Mouse (Mus musculus) heart, embryonic 14.5 days (tissue): ENCODE data around the gene Sh3rf3. TPM values are rescaled to one million over a fixed set of nuclear protein-coding genes. Genes with fewer than 3 reads are reported as not detected.
"Not testable (repeated sequence)": the region's sequence is repeated elsewhere in the genome, so short reads cannot be mapped to it uniquely, and the experiment has no call there.

Experiments
- ATAC-seq: fragments of 200-750 bp; cut with Nextera tagmentation; 2 replicates; pipeline ENCODE4 v1.8.0; 2017; ENCODE audit warnings: low read depth, moderate TSS enrichment; ENCODE audit not compliant: insufficient number of reproducible peaks, insufficient read depth, low FRiP score
- H3K27ac ChIP-seq, 2 experiments: fragments of 200-500 bp in 1 of 2; fragments of 300-500 bp in 1 of 2; sonication (generic) in 1 of 2; replicated peaks in 1 of 2; 2 replicates each; pipeline ENCODE4 v1.5.1; 2012 to 2014; ENCODE audit warnings: low read depth in 2 of 2, low read length in 2 of 2, control low read depth in 1 of 2, mild to moderate bottlenecking in 1 of 2, mixed read lengths in 1 of 2; ENCODE audit not compliant: control insufficient read depth in 1 of 2, insufficient read depth in 1 of 2
- H3K27me3 ChIP-seq: fragments of 300-500 bp; sonication (generic); 2 replicates; pipeline ENCODE4 v1.6.1; 2014; ENCODE audit warnings: mild to moderate bottlenecking, low read length, control low read depth; ENCODE audit not compliant: control insufficient read depth, insufficient read depth
- H3K36me3 ChIP-seq: fragments of 300-500 bp; sonication (generic); 2 replicates; pipeline ENCODE4 v1.6.1; 2014; ENCODE audit warnings: mild to moderate bottlenecking, control low read depth, low read length, mixed read lengths; ENCODE audit not compliant: control insufficient read depth, insufficient read depth
- H3K4me1 ChIP-seq, 2 experiments: fragments of 200-500 bp in 1 of 2; fragments of 300-500 bp in 1 of 2; sonication (generic) in 1 of 2; 2 replicates each; pipeline ENCODE4 v1.6.1; 2012 to 2014; ENCODE audit warnings: low read length in 2 of 2, control low read depth in 1 of 2, mixed read lengths in 1 of 2; ENCODE audit not compliant: control insufficient read depth in 2 of 2, insufficient read depth in 2 of 2
- H3K4me2 ChIP-seq: fragments of 300-500 bp; sonication (generic); 2 replicates; pipeline ENCODE4 v1.6.1; 2014; ENCODE audit warnings: mild to moderate bottlenecking, low read length
- H3K4me3 ChIP-seq, 2 experiments: fragments of 200-500 bp in 1 of 2; fragments of 300-500 bp in 1 of 2; sonication (generic) in 1 of 2; 2 replicates each; pipeline ENCODE4 v1.5.1; 2012 to 2014; ENCODE audit warnings: low read length in 2 of 2, mild to moderate bottlenecking in 2 of 2, control low read depth in 1 of 2, low read depth in 1 of 2, moderate library complexity in 1 of 2; ENCODE audit not compliant: control insufficient read depth in 1 of 2, insufficient read depth in 1 of 2
- H3K9ac ChIP-seq: fragments of 300-500 bp; sonication (generic); 2 replicates; pipeline ENCODE4 v1.6.1; 2014; ENCODE audit warnings: mild to moderate bottlenecking, low read length
- H3K9me3 ChIP-seq: fragments of 300-500 bp; sonication (generic); 2 replicates; pipeline ENCODE4 v1.6.1; 2016; ENCODE audit warnings: low read length, control low read depth; ENCODE audit not compliant: control insufficient read depth
- WGBS: fragments of 180-500 bp; shearing (Covaris S2); extraction: QIAGEN DNeasy Blood & Tissue Kit; methylation state at CpG from one replicate; pipeline ENCODE4 v1.1.7; 2014; 5-methylcytosine and 5-hydroxymethylcytosine counted together
- polyA plus RNA-seq: library from polyadenylated mRNA; unstranded; fragments of >200 nt; fragmentation: Nextera tagmentation; extraction: Ambion mirVana; gene quantifications from 2 replicates; pipeline ENCODE4 v1.2.1, GENCODE M21; 2014

Sh3rf3 gene
- polyA plus RNA-seq, 1 experiment from 2014 or later, result 0.65 TPM

DNA sequence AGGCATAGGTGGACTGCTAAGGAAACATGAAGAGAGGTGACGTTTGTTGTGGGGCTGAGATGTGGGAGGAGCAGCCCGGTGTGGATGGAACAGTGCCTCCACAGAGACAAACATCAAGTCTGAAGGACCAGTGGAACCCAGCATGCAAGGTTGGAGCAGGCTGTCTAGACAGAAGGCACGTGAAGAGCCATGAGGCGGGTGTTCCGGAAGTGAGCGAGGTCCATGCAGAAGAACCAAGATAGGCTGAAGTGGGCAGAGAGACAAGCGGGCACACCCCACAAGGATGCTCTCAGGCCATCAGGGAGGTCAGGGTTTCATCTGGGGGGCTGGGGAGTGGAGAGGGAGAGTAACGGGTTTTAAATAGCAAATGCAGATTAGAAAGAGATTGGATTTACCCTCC is 278.4 kb downstream of the Sh3rf3 start:
- no peaks in the 10 kb centered on the region for H3K9me3 ChIP-seq
- no peak for ATAC-seq
- no peak overlapping the region for H3K9ac ChIP-seq
- no peak overlapping the region for H3K27ac ChIP-seq
- H3K27me3 ChIP-seq, result no peaks in the 10 kb centered on the region; the same call in 1 of the 2 replicates
- 67% methylated on average over 8 of the region's 8 CpGs for WGBS
- H3K36me3 ChIP-seq, result no peaks in the 10 kb centered on the region
- H3K4me1 ChIP-seq, result peaks cover 0 to 9% of the 10 kb centered on the region in 2 experiments; a peak in 3 of 4 replicates
- H3K4me3 ChIP-seq, result no peak overlapping the region
- no peak overlapping the region for H3K4me2 ChIP-seq

DNA sequence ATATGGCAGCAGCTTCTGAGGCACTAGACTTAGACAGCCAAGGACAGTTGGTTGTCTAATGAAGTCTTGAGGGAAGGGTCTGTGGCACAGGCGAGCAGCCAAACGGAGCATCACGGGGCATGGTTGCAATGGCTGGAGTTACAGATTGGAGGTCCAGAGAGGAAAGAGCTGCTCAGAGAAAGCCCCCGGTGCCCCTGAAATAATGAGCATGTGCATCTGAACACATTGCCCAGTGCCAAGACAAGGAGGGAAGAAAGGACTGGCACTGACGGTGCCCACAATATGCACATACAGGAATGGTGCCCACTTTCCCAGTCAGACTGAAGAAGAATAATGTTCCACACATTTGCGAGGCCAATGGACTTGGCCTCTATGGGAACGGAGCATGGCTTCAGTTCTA is 278.8 kb downstream of the Sh3rf3 start:
- Histone ChIP-seq H3K27ac (no peak overlapping the region), H3K4me3 (no peak overlapping the region), H3K27me3 (no peaks in the 10 kb centered on the region; the same call in 1 of the 2 replicates), H3K36me3 (no peaks in the 10 kb centered on the region), H3K4me1 (peaks cover 0 to 9% of the 10 kb centered on the region in 2 experiments; a peak in 3 of 4 replicates), H3K9me3 (no peaks in the 10 kb centered on the region), H3K9ac (no peak overlapping the region), H3K4me2 (no peak overlapping the region)
- ATAC-seq, result no peak
- 84% methylated on average over 7 of the region's 7 CpGs for WGBS

DNA sequence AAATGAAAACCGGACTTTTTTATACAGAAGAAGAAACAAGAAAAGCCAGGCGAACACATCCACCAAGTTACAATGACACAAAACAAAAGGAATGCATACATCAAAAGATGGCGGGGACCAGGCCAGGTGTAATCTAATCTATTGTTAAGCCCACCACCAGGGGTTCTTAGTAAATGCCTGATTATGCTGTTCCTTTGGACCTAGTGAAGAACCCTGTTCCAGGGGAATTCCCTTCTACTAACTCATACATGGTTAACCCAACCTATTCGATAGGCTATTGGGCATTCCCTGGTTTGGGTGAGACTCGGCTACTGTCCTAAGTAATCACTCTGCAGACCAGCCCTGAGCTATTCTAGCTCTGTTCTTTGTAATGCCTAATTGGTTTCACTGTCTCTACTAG is 289.9 kb downstream of the Sh3rf3 start:
- not testable (repeated sequence) for H3K4me2 ChIP-seq, H3K36me3 ChIP-seq, H3K27ac ChIP-seq, ATAC-seq, H3K9me3 ChIP-seq, H3K4me1 ChIP-seq, H3K9ac ChIP-seq, H3K4me3 ChIP-seq, H3K27me3 ChIP-seq
- 75% methylated on average over 5 of the region's 5 CpGs for WGBS

DNA sequence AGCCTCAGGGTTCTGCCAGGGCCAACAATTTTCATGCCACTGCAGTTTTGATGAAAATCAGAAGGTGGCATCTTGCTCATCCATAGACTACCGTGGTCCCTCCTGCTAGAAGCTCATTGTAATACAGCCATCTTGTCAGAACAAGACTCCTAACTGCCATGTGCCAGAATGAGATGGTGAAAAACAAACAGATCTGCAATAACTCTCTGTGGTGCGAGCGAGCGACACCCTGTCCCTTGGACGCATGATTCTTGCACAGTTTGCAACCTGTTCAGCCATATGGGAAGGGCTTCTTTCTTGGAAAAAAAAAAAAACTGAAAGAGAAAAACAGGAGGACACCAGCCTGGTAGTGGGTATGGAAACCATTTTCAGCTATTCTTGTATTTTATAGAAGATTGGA is 291.5 kb downstream of the Sh3rf3 start:
- Histone ChIP-seq H3K9me3 (no peaks in the 10 kb centered on the region), H3K27ac (no peak overlapping the region), H3K4me2 (no peak overlapping the region), H3K36me3 (no peaks in the 10 kb centered on the region), H3K27me3 (no peaks in the 10 kb centered on the region), H3K4me3 (no peak overlapping the region), H3K4me1 (no peaks in the 10 kb centered on the region), H3K9ac (no peak overlapping the region)
- no peak for ATAC-seq
- WGBS, result 87% methylated on average over 5 of the region's 5 CpGs

DNA sequence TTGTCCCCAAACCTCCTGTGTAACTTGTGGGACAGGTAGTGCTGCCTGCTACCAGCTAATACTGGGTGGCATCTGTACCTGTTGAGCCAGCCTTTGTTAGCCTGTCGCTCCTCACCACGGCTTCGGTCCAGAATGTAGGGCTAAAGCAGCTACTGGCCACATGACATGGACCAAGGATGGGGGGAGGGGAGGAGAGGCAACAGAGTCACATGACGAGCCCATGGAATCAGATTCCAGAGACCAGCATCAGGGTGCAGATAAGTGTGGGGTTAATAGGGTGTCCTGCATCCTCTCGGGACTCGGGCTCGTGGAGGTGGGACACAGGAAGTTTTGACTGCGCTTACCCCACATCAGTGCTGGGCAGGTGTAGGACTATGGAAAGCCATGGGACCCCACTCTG is 292.7 kb downstream of the Sh3rf3 start:
- H3K4me2 ChIP-seq, result no peak overlapping the region

DNA sequence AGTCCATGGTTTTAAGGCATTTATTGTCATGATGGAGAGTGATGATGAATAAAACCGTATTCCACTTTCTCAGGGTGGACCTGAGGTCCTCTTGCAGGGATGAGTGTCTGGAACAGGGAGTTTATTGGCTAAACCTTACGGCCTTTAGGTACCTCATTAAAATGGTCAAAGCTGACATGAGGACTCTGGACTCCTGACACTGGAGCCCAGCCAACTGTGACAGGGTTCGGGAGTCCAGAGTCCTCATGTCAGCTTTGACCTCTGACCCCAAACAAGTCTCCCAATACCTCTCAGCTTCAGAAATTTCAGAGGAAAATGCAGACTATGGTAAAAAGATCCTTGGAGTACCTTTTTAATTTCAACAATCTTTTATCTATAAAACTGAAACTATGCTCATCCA is 293.5 kb downstream of the Sh3rf3 start:
- WGBS, result 81% methylated on average over 3 of the region's 3 CpGs
- Histone ChIP-seq H3K36me3 (no peaks in the 10 kb centered on the region), H3K9ac (no peak overlapping the region), H3K9me3 (no peaks in the 10 kb centered on the region), H3K4me2 (no peak overlapping the region), H3K27me3 (no peaks in the 10 kb centered on the region), H3K4me3 (no peak overlapping the region), H3K4me1 (no peaks in the 10 kb centered on the region), H3K27ac (no peak overlapping the region)
- ATAC-seq, result no peak

More for the DNA sequence above, 292.7 kb downstream of the Sh3rf3 start:
- peak; percentile 14; the same call in 1 of the 2 replicates for ATAC-seq
- WGBS, result 78% methylated on average over 8 of the region's 8 CpGs
- Histone ChIP-seq H3K9ac (no peak overlapping the region), H3K4me1 (no peaks in the 10 kb centered on the region), H3K9me3 (no peaks in the 10 kb centered on the region), H3K27me3 (no peaks in the 10 kb centered on the region), H3K36me3 (no peaks in the 10 kb centered on the region), H3K4me3 (no peak overlapping the region), H3K27ac (no peak overlapping the region)

DNA sequence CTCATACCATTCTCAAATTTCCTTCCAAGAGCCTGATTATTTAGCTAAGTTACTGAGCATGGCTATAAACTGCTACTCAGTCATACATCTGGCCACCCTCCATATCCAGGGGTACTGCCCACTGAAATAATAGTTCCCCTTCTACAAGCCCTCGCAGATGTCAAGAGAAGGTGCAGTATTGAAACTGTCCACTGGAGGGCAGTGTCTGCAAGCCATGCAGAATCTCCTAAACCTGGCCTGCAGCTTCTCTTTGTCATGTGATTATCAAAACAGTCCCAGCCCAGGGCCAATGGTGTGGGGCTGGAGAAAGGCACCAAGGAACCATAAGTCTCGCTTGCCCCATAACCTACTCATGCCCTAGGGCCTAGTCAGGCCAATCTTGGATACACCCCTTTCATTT is 295.9 kb downstream of the Sh3rf3 start:
- no peaks in the 10 kb centered on the region for H3K36me3 ChIP-seq
- no peaks in the 10 kb centered on the region for H3K9me3 ChIP-seq
- WGBS, result 32% methylated on average over 2 of the region's 2 CpGs
- H3K27me3 ChIP-seq, result no peaks in the 10 kb centered on the region
- H3K4me2 ChIP-seq, result no peak overlapping the region
- no peak overlapping the region for H3K4me3 ChIP-seq
- no peak overlapping the region for H3K27ac ChIP-seq
- no peaks in the 10 kb centered on the region for H3K4me1 ChIP-seq
- ATAC-seq, result no peak
- no peak overlapping the region for H3K9ac ChIP-seq

DNA sequence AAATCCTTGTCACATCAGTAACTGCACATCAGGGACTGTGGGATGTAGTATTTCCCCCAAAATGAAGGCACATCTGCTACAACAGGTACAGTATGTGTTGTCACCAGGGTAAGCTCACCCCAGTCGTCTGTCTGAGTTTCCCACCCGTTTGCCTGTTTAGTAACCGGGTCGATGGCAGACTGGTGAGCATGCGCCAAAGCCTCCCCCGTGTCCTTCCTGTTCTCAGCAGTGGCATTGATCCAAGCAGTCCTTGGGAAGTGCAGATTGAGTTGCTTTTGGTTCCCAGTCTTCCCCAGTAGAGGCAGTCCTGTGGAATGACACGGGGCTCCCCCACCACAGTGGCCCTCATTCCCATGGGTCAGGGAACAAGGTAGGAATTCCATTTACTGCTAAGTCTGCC is 297.2 kb downstream of the Sh3rf3 start:
- H3K36me3 ChIP-seq, result no peaks in the 10 kb centered on the region

More for the DNA sequence above, 297.2 kb downstream of the Sh3rf3 start:
- WGBS, result 89% methylated on average over 7 of the region's 7 CpGs
- Histone ChIP-seq H3K4me1 (peaks cover 6 to 11% of the 10 kb centered on the region in 2 experiments; a peak in 3 of 4 replicates), H3K4me2 (no peak overlapping the region), H3K4me3 (no peak overlapping the region), H3K27ac (no peak overlapping the region), H3K27me3 (no peaks in the 10 kb centered on the region), H3K9ac (no peak overlapping the region), H3K9me3 (no peaks in the 10 kb centered on the region)
- no peak for ATAC-seq
